Mouse (Mus musculus) left cerebral cortex, postnatal 4 days (tissue): ENCODE measurements around the gene Rps16. TPM values are rescaled to one million over a fixed set of nuclear protein-coding genes. Genes with fewer than 3 reads are reported as not detected.
"Not testable (repeated sequence)": the region's sequence is repeated elsewhere in the genome, so short reads cannot be mapped to it uniquely, and the experiment has no call there.

Experiments
- DNase-seq: peaks from one replicate; pipeline ENCODE4 v3.0.0-alpha.2; 2022
- intact Hi-C: fragments of 180-260 bp; cut with DNase I; formaldehyde crosslinking; loops from one replicate; pipeline ENCODE4 v1.15.1; 2025
- total RNA-seq, 2 experiments: library from RNA; stranded (reverse); gene quantifications; 2 replicates each; pipeline ENCODE4 v1.2.3; 2021

The Rps16 gene
- total RNA-seq, 2 experiments from 2014 or later, result 913 to 959 TPM

DNA sequence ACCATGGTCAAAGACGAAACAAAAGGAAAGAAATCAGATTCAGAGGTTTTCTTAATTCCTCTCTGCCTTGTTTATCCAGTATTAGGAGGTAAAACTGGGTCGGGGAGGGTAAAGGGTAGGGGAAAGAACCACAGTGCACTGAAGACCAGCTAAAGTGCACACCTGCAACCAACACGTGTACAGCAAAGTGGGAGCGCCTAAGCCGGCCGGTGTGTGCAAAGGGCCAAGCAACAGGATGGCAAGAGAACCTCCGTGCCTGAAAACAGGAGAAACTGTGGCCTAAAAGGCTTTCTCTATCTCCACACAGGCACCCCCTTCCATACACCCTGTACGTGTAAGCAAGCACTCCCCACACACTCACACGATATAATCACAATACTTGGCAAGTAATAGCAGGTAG lies 34.7 kb downstream of the Rps16 start:
- no peak for DNase-seq
- intact Hi-C loops, result no loop called here

DNA sequence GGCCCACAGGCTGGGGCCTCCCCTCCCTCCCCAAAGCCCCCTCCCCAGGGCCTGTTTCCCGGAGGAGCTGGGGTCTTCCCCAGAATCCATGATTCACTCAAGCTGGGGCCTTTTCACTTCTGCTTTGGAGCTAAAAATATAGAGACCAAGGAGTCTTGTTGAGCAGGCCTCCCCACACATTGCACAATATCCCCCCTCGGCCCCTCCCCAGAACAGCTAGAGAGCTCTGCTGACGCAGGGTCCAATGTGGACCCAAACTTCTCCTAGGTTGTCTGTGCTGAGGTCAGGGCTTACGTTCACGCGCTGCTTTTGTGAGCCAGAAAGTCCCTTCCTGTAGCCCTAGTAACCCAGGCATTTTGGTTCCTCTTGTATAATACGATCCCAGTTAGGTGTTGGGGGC lies 35.6 kb downstream of the Rps16 start:
- no peak for DNase-seq
- intact Hi-C loops, result no loop called here

DNA sequence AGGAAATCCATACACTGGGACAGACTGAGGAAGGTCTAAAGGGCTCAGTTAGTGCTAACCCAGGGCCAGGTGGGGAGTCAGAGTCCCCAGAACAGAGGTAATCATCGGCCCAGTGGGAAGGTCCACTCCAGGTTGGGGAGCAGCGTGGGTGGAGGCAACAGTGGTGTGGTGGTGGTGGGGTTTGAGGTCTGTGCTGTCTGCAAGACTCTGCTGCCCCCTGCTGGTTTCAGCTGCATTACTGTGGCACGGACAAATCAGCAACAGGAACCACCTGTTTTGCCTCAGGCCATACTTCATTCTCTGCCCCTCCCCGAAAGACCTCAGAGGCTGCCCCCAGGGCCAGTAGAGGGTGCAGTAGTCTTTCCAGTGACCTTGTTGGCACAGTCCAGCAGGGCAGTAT lies 36.0 kb downstream of the Rps16 start:
- intact Hi-C loops, result no loop called here
- peak; percentile 84 for DNase-seq

DNA sequence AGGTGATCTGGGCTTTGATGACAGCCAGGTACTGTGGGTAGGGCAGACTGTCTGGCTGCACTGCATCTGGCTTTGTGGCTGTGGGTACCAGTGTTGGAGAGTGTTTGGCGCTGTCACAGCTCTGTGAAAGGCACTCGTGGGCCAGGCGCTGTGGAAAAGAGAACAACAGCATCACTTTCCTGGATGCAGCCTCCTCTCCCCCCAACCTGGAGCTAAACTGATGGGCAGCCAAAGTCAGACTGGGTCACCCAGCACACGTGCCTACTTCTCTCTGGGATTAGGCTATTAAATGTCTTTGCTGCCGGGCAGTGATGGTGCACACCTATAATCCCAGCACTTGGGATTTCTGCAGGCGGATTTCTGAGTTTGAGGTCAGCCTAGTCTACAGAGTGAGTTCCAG lies 36.4 kb downstream of the Rps16 start:
- intact Hi-C loops, DNase-seq: not testable (repeated sequence)

DNA sequence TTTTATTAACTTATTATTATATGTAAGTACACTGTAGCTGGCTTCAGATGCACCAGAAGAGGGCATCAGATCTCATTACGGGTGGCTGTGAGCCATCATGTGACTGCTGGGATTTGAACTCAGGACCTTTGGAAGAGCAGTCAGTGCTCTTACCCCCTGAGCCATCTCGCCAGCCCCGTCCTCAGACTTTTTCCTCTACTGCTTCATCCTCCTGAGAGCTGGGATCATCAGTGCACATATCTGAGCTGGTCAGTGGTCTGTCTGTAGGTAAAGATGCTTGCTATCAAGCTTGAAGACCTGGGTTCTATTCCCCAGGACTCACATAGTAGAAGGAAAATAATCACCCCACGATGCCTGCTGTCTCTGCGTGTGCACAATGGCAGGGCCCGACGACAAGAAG lies 36.9 kb downstream of the Rps16 start:
- DNase-seq, intact Hi-C loops: not testable (repeated sequence)

DNA sequence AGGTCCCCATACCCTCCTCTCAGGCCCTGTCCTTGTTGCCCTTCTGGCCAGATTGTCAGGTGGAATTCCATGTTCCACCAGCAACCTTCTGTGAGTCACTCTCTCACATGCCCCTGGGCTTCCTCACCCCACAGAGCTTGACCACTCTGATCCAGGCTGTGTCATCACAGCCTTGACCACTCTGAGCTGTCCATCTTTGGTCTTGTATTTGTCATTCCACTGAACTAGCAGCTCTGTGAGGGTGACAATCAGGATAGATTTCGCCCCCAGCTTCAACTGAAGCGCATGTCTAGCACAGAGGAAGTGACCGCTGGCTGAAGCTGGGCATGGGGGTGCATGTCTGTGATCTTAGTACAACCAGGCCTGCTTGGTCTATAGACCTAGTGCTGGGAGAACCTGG lies 39.9 kb downstream of the Rps16 start:
- no peak for DNase-seq
- intact Hi-C loops, result no loop called here

DNA sequence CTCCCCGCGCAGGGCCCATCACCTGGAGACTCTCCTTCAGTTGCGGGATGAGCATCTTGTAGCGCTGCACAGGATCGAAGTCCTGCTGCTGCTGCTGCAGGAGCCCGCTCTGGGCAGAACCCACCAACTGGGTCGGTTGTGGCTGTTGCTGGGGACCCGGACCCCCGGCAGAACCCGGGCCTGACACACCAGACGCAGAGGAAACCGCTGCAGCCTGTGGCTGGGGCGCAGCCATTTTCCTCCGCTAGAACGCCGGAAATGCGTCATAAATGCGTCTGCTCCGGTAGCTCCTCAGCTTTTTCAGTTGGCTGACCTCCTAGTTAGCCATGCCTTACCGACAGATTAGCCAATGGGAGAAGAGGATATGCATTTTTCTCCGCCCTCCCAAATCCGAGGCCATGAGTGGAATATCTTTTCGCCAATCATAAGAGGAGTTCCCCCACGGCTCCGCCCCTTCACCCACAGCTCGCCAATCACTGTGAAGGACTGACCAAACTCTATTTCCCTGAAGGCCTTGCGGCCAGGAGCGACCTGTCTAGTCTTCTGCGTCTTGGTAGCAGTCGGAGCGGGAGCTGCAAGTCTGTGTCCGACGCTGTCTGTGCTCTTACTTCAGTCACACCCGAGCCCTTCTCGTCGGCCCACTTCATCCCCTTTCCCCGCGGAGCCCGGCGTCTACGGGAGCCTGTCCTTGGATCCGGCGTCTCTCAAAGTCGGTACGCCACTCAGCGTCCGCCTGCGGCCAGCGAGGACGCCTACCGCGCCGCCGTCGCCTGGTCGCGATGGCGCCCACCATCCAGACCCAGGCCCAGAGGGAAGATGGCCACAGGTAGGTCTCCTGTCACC lies 42.2 kb downstream of the Rps16 start, which contains the start of the genes Med29 and Paf1:
Gene Med29 (minus strand): TSS at position 280 of the 843 bp plus-strand sequence.
Gene Paf1 (plus strand): TSS at position 523 of the 843 bp plus-strand sequence.
- intact Hi-C loops, result no loop called here
- peak; percentile 97 for DNase-seq

DNA sequence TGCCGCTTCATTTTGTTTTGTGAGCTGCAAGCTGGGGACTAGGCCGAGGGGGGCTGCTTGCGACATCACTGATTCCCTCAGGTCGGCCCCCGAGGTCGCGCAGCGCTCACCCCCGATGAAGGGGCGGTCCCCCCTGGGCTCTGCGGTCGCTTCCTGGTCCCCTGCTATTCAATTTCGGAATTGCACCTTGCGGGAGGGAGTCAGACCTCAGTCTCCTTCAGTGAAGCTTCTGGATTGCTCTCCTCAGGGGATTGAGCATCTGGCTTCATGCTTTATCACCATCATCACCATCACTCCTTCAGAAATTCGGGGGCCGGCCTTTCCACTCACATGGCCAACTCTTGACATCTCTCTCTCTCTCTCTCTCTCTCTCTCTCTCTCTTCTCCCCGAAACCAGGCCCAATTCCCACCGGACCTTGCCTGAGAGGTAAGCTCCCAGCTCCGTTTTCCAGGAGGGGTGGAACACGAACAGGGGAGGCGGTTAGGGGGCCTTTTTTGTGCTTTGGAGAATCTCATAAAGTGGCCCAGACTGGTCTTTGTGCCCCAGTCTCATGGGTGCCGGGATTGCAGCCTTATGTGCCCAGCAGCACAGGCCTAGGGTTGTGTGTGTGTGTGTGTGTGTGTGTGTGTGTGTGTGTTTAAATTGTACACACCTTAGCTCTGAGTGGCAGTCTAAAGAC lies 43.0 kb downstream of the Rps16 start:
- DNase-seq, result no peak
- intact Hi-C loops, result no loop called here

DNA sequence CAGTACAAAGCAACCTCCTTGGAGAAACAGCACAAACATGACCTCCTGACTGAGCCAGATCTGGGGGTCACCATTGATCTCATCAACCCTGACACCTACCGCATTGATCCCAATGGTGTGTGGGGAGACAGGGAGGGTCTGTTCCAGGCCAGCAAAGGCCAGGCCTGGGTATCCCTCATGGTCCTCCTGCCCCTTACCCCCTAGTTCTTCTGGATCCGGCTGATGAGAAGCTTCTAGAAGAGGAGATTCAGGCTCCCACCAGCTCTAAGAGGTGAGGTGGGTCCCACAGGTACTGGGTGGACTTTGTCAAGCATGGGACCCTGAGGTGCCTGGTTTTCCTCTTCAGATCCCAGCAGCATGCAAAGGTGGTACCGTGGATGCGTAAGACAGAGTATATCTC lies 45.0 kb downstream of the Rps16 start:
- no peak for DNase-seq
- intact Hi-C loops, result no loop called here

DNA sequence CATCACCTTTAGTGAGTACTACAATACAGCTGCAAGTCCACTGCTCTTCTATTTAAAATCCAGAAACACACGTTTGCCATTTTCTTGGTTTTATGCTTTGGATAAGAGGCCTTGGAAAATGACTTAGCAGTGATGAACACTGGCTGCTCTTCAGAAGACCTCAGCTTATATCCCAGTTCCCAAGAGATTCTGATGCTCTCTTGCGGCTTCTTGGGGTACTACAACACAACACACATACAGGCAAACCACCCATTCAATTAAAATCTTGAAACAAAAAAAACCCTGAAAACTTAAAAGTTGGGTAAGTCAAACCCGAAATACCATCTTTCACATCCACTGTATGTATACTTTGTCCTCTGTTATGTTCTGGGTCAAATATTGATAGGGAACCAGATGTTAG lies 47.5 kb downstream of the Rps16 start:
- intact Hi-C loops, result no loop called here
- DNase-seq, result no peak

DNA sequence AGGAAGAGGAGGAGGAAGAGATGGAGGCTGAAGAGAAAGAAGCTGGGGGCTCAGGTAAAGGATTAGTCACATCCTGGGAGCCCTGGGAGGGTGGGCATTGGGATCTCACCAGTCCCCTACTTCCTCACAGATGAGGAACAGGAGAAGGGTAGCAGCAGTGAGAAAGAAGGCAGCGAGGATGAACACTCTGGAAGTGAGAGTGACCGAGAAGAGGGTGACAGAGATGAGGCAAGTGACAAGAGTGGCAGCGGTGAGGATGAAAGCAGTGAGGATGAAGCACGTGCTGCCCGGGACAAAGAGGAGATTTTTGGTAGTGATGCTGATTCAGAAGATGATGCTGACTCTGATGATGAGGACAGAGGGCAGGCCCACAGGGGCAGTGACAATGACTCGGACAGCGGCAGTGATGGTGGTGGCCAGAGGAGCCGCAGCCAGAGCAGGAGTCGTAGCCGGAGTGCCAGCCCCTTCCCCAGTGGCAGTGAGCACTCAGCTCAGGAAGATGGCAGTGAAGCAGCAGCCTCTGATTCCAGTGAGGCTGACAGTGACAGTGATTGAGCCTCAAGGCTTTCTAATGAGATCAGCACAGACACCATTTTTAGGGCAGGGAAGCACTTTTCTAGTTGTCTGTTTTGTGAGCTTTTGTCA lies 48.4 kb downstream of the Rps16 start:
- intact Hi-C loops, result no loop called here
- DNase-seq, result no peak

DNA sequence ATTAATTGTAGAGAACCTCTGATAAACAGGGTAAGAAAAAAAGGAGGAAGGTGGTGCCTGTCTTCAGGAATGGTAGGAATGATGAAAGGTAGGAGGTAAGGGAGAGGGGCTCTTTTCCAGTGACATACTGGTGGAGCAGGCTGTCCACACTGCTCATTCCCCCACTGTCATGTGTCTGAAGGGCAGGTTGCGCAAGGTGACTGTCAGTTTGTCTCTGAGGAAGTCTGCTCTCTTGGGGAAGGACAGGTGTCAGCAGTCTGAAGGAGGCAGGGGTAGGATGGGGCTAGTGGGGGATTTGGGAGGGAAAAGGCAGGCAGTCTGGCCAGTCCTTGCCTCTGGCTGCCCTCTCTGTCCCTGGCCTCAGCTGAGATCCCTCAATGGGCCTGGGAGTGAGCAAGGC lies 50.6 kb downstream of the Rps16 start:
- intact Hi-C loops, result no loop called here
- DNase-seq, result no peak

DNA sequence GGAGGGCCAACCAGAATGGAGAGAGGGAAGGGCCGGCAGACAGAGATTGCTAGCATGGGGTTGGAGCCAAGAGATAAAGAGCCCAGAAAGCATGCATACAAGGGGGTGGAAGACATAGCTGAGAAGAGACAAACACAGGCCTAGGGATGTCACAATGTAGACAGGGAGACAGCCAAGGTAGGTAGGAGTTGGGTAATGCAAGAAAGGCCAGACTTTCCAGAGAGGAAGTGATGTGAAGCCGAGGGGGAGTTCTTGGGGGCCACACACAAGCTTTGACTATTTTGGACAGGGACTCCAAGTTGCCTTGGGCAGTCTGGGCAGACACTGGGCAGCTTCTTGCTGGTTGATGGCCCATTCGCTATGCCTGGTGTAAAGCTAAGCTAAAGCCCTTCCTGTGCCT lies 51.5 kb downstream of the Rps16 start:
- intact Hi-C loops, result no loop called here
- no peak for DNase-seq

Other genes starting within 250 kb of the Rps16 start
- not detected for gene 9530053A07Rik, start 221.2 kb upstream of the Rps16 start, total RNA-seq
- gene Fbl, start 180.9 kb upstream of the Rps16 start, total RNA-seq, result 100 to 1,000 TPM; 113 to 121 TPM
- 10 to 100 TPM; 27.9 TPM for gene Dyrk1b, start 171.2 kb upstream of the Rps16 start, total RNA-seq
- gene Eid2, start 82.8 kb upstream of the Rps16 start, total RNA-seq, result 10 to 100 TPM; 73.3 to 78.0 TPM
- 10 to 100 TPM; 44.2 to 46.9 TPM for gene Eid2b, start 72.9 kb upstream of the Rps16 start, total RNA-seq
- 1 to 10 TPM; 1.1 to 1.3 TPM for gene Selenov, start 59.5 kb upstream of the Rps16 start, total RNA-seq
- 1 to 10 TPM; 6.9 to 8.1 TPM for gene Dll3, start 48.4 kb upstream of the Rps16 start, total RNA-seq
- 10 to 100 TPM; 59.7 to 66.7 TPM for gene Timm50, start 38.6 kb upstream of the Rps16 start, total RNA-seq
- 100 to 1,000 TPM; 111 TPM for gene Supt5, start 11.9 kb upstream of the Rps16 start, total RNA-seq
- 10 to 100 TPM; 25.0 to 33.3 TPM for gene Plekhg2, start 21.9 kb downstream of the Rps16 start, total RNA-seq
- 1 to 10 TPM; 1.9 to 2.3 TPM for gene Zfp36, start 29.6 kb downstream of the Rps16 start, total RNA-seq
- 10 to 100 TPM; 18.6 to 19.7 TPM for gene Med29, start 42.1 kb downstream of the Rps16 start, total RNA-seq
- 10 to 100 TPM; 77.7 to 86.8 TPM for gene Paf1, start 42.3 kb downstream of the Rps16 start, total RNA-seq
- gene Gmfg, start 86.8 kb downstream of the Rps16 start, total RNA-seq, result 1 to 10 TPM; 2.5 to 3.3 TPM
- 100 to 1,000 TPM; 125 TPM for gene Lrfn1, start 101.3 kb downstream of the Rps16 start, total RNA-seq
- gene Ifnl2, start 159.8 kb downstream of the Rps16 start, total RNA-seq, result not detected
- not detected for gene Ifnl3, start 172.2 kb downstream of the Rps16 start, total RNA-seq
- not detected for gene Sycn, start 190.2 kb downstream of the Rps16 start, total RNA-seq
- not detected for gene Nccrp1, start 196.6 kb downstream of the Rps16 start, total RNA-seq
- 10 to 100 TPM; 67.9 to 70.0 TPM for gene Samd4b, start 247.5 kb downstream of the Rps16 start, total RNA-seq
- gene Pak4, start 247.5 kb downstream of the Rps16 start, total RNA-seq, result 10 to 100 TPM; 11.6 to 11.9 TPM